Mouse (Mus musculus) forebrain, embryonic 12.5 days (tissue): ENCODE measurements around the gene Pi4kb. TPM values are rescaled to one million over a fixed set of nuclear protein-coding genes. Genes with fewer than 3 reads are reported as not detected.
"Not testable (repeated sequence)": the region's sequence is repeated elsewhere in the genome, so short reads cannot be mapped to it uniquely, and the experiment has no call there.

Experiments
- ATAC-seq: fragments of 200-750 bp; cut with Nextera tagmentation; 2 replicates; pipeline ENCODE4 v1.8.0; 2017; ENCODE audit warnings: moderate TSS enrichment; ENCODE audit not compliant: low FRiP score
- H3K27ac ChIP-seq: fragments of 300-500 bp; sonication (generic); 2 replicates; pipeline ENCODE4 v1.5.1; 2016; ENCODE audit warnings: mild to moderate bottlenecking
- H3K27me3 ChIP-seq: fragments of 300-500 bp; sonication (generic); 2 replicates; pipeline ENCODE4 v1.6.1; 2016; ENCODE audit warnings: mild to moderate bottlenecking
- H3K36me3 ChIP-seq: fragments of 300-500 bp; sonication (generic); replicated peaks from 2 replicates; pipeline ENCODE4 v1.6.1; 2016; ENCODE audit warnings: mild to moderate bottlenecking
- H3K4me1 ChIP-seq: fragments of 300-500 bp; sonication (generic); 2 replicates; pipeline ENCODE4 v1.6.1; 2016
- H3K4me2 ChIP-seq: fragments of 300-500 bp; sonication (generic); 2 replicates; pipeline ENCODE4 v1.6.1; 2016; ENCODE audit warnings: mild to moderate bottlenecking, moderate library complexity
- H3K4me3 ChIP-seq: fragments of 300-500 bp; sonication (generic); replicated peaks from 2 replicates; pipeline ENCODE4 v1.5.1; 2016; ENCODE audit warnings: mild to moderate bottlenecking
- H3K9ac ChIP-seq: fragments of 300-500 bp; sonication (generic); 2 replicates; pipeline ENCODE4 v1.6.1; 2016; ENCODE audit warnings: mild to moderate bottlenecking
- H3K9me3 ChIP-seq: fragments of 300-500 bp; sonication (generic); 2 replicates; pipeline ENCODE4 v1.6.1; 2016
- WGBS: fragments of 180-500 bp; shearing (Covaris S2); methylation state at CpG from one replicate; pipeline ENCODE4 v1.1.7; 2016; 5-methylcytosine and 5-hydroxymethylcytosine counted together
- polyA plus RNA-seq: library from polyadenylated mRNA; unstranded; fragments of >200 nt; fragmentation: Nextera tagmentation; extraction: Ambion mirVana; gene quantifications from 2 replicates; pipeline ENCODE4 v1.2.1, GENCODE M21; 2016

The Pi4kb gene
- polyA plus RNA-seq: 17.2 and 25.5 TPM in 2 replicates

GRCm38 (mm10) chr3:94974528-94975422, at the start of gene Pi4kb:
Gene Pi4kb, plus strand, starts transcription at chr3:94974731.
- H3K9ac ChIP-seq: peak within 1 kb of the TSS; percentile 93
- peak within 1 kb of the TSS; percentile 88 for H3K27ac ChIP-seq
- H3K9me3 ChIP-seq: no peaks in the 10 kb centered on the region
- 0 out of 2 replicates have a peak, but pooled peaks cover 8% of the 10 kb centered on the region for H3K36me3 ChIP-seq
- ATAC-seq: peak; percentile 96
- WGBS: under 1% methylated on average over 56 of the region's 57 CpGs
- peaks cover 17% of the 10 kb centered on the region for H3K4me1 ChIP-seq
- peak within 1 kb of the TSS; percentile 70 for H3K4me2 ChIP-seq
- no peaks in the 10 kb centered on the region for H3K27me3 ChIP-seq
- H3K4me3 ChIP-seq: peak within 1 kb of the TSS; percentile 92

GRCm38 (mm10) chr3:94926301-94926736, 48.2 kb upstream of the Pi4kb start:
- H3K36me3 ChIP-seq, H3K4me3 ChIP-seq, H3K9ac ChIP-seq, H3K9me3 ChIP-seq, H3K27me3 ChIP-seq, H3K4me2 ChIP-seq, H3K27ac ChIP-seq, ATAC-seq, H3K4me1 ChIP-seq: not testable (repeated sequence)
- 38% methylated on average over 4 of the region's 4 CpGs for WGBS

- H3K27me3 ChIP-seq, H3K27ac ChIP-seq, H3K9me3 ChIP-seq, H3K9ac ChIP-seq, ATAC-seq, H3K4me2 ChIP-seq, H3K4me3 ChIP-seq, H3K36me3 ChIP-seq: not testable (repeated sequence)
- H3K4me1 ChIP-seq: peaks cover 11% of the 10 kb centered on the region
- 87% methylated on average over 4 of the region's 4 CpGs for WGBS
Observed at GRCm38 (mm10) chr3:94928979-94929378, 45.6 kb upstream of the Pi4kb start.

GRCm38 (mm10) chr3:94930386-94931266, 43.9 kb upstream of the Pi4kb start:
- peaks cover 11% of the 10 kb centered on the region for H3K4me1 ChIP-seq
- not testable (repeated sequence) for H3K4me2 ChIP-seq, H3K36me3 ChIP-seq, ATAC-seq, H3K9me3 ChIP-seq, H3K27me3 ChIP-seq, H3K9ac ChIP-seq, H3K4me3 ChIP-seq, H3K27ac ChIP-seq
- WGBS: 40% methylated on average over 7 of the region's 7 CpGs

GRCm38 (mm10) chr3:94931427-94932082, 43.0 kb upstream of the Pi4kb start:
- peaks cover 11% of the 10 kb centered on the region for H3K4me1 ChIP-seq

GRCm38 (mm10) chr3:94932279-94932678, 42.3 kb upstream of the Pi4kb start:
- not testable (repeated sequence) for H3K27me3 ChIP-seq, H3K27ac ChIP-seq, ATAC-seq, H3K4me2 ChIP-seq, H3K36me3 ChIP-seq, H3K9ac ChIP-seq, H3K9me3 ChIP-seq, H3K4me3 ChIP-seq
- H3K4me1 ChIP-seq: peaks cover 11% of the 10 kb centered on the region
- WGBS: 68% methylated on average over 2 of the region's 2 CpGs

More at GRCm38 (mm10) chr3:94931427-94932082, 43.0 kb upstream of the Pi4kb start:
- not testable (repeated sequence) for H3K27me3 ChIP-seq, ATAC-seq, H3K9me3 ChIP-seq, H3K36me3 ChIP-seq, H3K4me2 ChIP-seq, H3K4me3 ChIP-seq, H3K9ac ChIP-seq, H3K27ac ChIP-seq
- 82% methylated on average over 10 of the region's 10 CpGs for WGBS

GRCm38 (mm10) chr3:94932809-94933564, 41.5 kb upstream of the Pi4kb start, which contains the start of gene Selenbp1:
Gene Selenbp1, plus strand, starts transcription at chr3:94933056.
- H3K4me2 ChIP-seq: peak within 1 kb of the TSS; percentile 43
- H3K36me3 ChIP-seq: no peaks in the 10 kb centered on the region
- ATAC-seq: peak; percentile 87
- peak within 1 kb of the TSS; percentile 11; the same call in 1 of the 2 replicates for H3K4me3 ChIP-seq
- H3K27ac ChIP-seq: peak within 1 kb of the TSS; percentile 56; the same call in 1 of the 2 replicates
- no peak within 1 kb of the TSS for H3K9ac ChIP-seq
- no peaks in the 10 kb centered on the region for H3K27me3 ChIP-seq
- 33% methylated on average over 16 of the region's 16 CpGs for WGBS
- peaks cover 11% of the 10 kb centered on the region for H3K4me1 ChIP-seq
- H3K9me3 ChIP-seq: no peaks in the 10 kb centered on the region

- H3K4me2 ChIP-seq, H3K4me3 ChIP-seq, H3K9ac ChIP-seq, H3K27me3 ChIP-seq, H3K27ac ChIP-seq, H3K36me3 ChIP-seq, H3K9me3 ChIP-seq: not testable (repeated sequence)
- no CpG with 5 or more reads among the region's 2 CpGs for WGBS
- peaks cover 11% of the 10 kb centered on the region for H3K4me1 ChIP-seq
- peak; percentile 8; the same call in 1 of the 2 replicates for ATAC-seq
Observed at GRCm38 (mm10) chr3:94933604-94934003, 40.9 kb upstream of the Pi4kb start.

- not testable (repeated sequence) for H3K4me3 ChIP-seq, H3K27me3 ChIP-seq, H3K27ac ChIP-seq, H3K4me2 ChIP-seq, H3K36me3 ChIP-seq, ATAC-seq, H3K9me3 ChIP-seq, H3K9ac ChIP-seq
- 89% methylated on average over 3 of the region's 3 CpGs for WGBS
- peaks cover 11% of the 10 kb centered on the region for H3K4me1 ChIP-seq
Observed at GRCm38 (mm10) chr3:94934564-94934963, 40.0 kb upstream of the Pi4kb start.

GRCm38 (mm10) chr3:94935332-94935731, 39.2 kb upstream of the Pi4kb start:
- H3K9me3 ChIP-seq, H3K36me3 ChIP-seq, H3K4me2 ChIP-seq, H3K27me3 ChIP-seq, H3K9ac ChIP-seq, H3K27ac ChIP-seq, ATAC-seq, H3K4me3 ChIP-seq: not testable (repeated sequence)
- WGBS: 98% methylated on average over 3 of the region's 3 CpGs
- H3K4me1 ChIP-seq: peaks cover 11% of the 10 kb centered on the region

GRCm38 (mm10) chr3:94936147-94936546, 38.4 kb upstream of the Pi4kb start:
- not testable (repeated sequence) for H3K4me3 ChIP-seq, H3K27ac ChIP-seq, ATAC-seq, H3K36me3 ChIP-seq, H3K27me3 ChIP-seq, H3K4me2 ChIP-seq, H3K9me3 ChIP-seq, H3K9ac ChIP-seq
- 84% methylated on average over 5 of the region's 5 CpGs for WGBS
- H3K4me1 ChIP-seq: peaks cover 11% of the 10 kb centered on the region
